Mouse (Mus musculus) macrophage (primary cell): Measurements from ENCODE around the gene Trim41. TPM values are rescaled to one million over a fixed set of nuclear protein-coding genes. Genes with fewer than 3 reads are reported as not detected.
"Not testable (repeated sequence)": the region's sequence is repeated elsewhere in the genome, so short reads cannot be mapped to it uniquely, and the experiment has no call there.

ENCODE experiments used
- H3K27ac ChIP-seq: fragments of 350-480 bp; formaldehyde crosslinking; 2 replicates; pipeline ENCODE4 v1.9.0; 2021
- H3K36me3 ChIP-seq: fragments of 350-480 bp; formaldehyde crosslinking; 2 replicates; pipeline ENCODE4 v1.9.0; 2021; ENCODE audit errors: inconsistent target
- H3K4me3 ChIP-seq: fragments of 350-480 bp; formaldehyde crosslinking; 2 replicates; pipeline ENCODE4 v1.9.0; 2021; ENCODE audit errors: inconsistent target
- H3K79me2 ChIP-seq: fragments of 350-480 bp; formaldehyde crosslinking; 2 replicates; pipeline ENCODE4 v1.9.0; 2021; ENCODE audit errors: inconsistent target
- whole genome bisulfite sequencing: methylation state at CpG from one replicate; pipeline ENCODE4 v1.1.7; 2026; ENCODE audit warnings: inconsistent platforms; ENCODE audit not compliant: missing documents; 5-methylcytosine and 5-hydroxymethylcytosine counted together
- polyA plus RNA-seq: library from polyadenylated mRNA; stranded (reverse); fragments of 250-400 nt; gene quantifications from 3 replicates; pipeline ENCODE4 v1.2.4, GENCODE M21; 2018; ENCODE audit warnings: inconsistent platforms

Trim41 gene
- polyA plus RNA-seq, 1 experiment from 2014 or later = 47.2 TPM

DNA sequence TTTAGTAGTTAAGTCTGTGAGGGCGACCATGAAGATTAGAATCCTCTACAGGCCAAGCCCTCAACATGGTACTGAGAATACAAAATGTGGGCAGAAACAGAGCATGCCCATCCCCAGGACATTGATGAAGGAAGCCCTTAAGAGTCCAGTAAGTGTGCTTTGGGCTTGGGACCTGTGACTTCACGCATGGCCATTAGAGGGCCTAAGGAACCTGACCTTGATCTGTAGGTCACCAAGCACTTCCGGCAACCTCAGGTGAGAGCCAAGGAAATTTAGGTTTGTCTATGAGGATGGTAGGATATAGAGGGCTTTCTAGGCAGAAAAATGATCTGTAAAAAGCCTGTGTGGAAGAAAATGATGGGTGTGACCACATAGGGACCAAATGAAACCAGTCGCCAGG is 20.9 kb downstream of the Trim41 start:
- WGBS = 96% methylated on average over 4 of the region's 4 CpGs

DNA sequence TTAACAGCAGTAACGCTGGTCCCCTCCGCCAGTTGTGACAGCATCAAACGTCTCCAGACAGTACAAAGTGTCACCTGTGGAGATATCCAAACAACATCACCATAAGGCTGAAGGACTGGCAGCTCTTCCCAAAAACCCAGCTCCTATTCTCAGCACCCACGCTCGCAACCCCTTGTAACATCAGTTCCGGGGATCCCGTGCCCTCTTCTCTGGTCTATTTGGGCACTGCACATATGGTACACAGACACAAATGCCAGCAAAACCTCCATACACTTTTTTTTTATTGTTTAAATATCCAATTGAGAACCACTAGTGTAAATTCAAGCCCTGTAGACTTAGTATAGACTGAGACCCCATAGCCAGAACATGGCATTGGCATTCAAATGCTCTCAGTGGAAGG is 21.9 kb downstream of the Trim41 start:
- Histone ChIP-seq H3K36me3 (no peaks in the 10 kb centered on the region), H3K4me3 (no peak overlapping the region), H3K79me2 (peaks cover 16% of the 10 kb centered on the region), H3K27ac (no peak overlapping the region)
- 95% methylated on average over 7 of the region's 7 CpGs for WGBS

More for the DNA sequence above, 20.9 kb downstream of the Trim41 start:
- no peaks in the 10 kb centered on the region for H3K36me3 ChIP-seq
- H3K27ac ChIP-seq = no peak overlapping the region
- no peak overlapping the region for H3K4me3 ChIP-seq
- H3K79me2 ChIP-seq = peaks cover 27% of the 10 kb centered on the region

DNA sequence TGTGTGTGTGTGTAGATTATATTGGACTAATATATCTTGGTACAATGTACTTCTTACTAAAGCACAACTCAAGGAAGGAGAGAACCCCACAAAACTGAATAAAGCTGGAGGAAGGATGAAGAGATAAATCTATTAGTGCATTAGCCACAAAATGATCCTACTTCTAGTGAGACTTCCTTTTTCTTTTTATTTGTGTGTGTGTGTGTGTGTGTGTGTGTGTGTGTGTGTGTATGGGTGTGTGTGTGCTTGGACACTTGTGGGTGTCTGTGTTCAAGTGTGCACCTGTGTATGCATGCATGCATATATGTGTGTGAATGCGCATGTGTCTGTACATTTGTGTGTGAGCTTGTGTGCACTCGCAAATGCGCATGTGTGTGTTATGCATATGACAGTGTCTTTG is 24.0 kb downstream of the Trim41 start:
- Histone ChIP-seq H3K36me3 (no peaks in the 10 kb centered on the region), H3K27ac (no peak overlapping the region), H3K4me3 (no peak overlapping the region), H3K79me2 (peaks cover 6% of the 10 kb centered on the region; the same call in 1 of the 2 replicates)
- WGBS = 97% methylated on average over 3 of the region's 3 CpGs

DNA sequence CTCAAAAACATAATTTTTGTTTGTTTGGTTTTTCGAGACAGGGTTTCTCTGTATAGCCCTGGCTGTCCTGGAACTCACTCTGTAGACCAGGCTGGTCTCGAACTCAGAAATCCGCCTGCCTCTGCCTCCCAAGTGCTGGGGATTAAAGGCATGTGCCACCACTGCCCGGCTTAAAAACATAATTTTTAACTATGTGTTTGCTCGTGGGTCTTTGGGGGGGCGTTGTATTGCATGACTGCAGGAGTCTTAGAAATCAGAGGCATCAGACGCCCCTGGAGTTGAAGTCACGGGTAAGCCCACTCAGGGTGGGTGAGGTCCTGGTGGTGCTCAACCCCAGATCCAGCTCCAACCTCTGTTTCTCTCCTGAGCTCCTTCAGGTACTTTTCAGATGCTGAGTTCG is 25.3 kb downstream of the Trim41 start:
- not testable (repeated sequence) for H3K36me3 ChIP-seq, H3K4me3 ChIP-seq, H3K27ac ChIP-seq, H3K79me2 ChIP-seq
- 91% methylated on average over 9 of the region's 9 CpGs for WGBS

DNA sequence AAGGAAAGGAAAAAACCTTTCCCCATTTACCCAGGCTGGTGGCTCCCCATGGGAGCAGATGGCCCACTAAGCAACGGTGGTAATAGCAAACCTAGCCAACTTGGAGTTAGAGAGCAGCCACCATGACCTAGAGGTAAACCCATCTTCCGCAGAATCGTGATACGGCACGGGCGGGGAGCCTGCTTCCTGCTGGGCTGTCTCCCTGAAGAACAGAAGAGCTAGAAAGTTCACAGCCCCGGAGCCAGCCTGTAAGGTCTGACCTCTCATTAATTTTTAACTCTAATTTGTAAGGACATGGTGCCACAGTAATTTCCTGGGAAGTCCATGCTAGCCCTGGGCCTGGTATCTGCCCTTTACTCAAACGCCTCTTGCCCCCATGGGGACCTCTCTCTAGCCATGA is 26.2 kb downstream of the Trim41 start:
- Histone ChIP-seq H3K27ac (no peak overlapping the region), H3K36me3 (no peaks in the 10 kb centered on the region), H3K79me2 (no peaks in the 10 kb centered on the region), H3K4me3 (no peak overlapping the region)
- 87% methylated on average over 8 of the region's 8 CpGs for WGBS

DNA sequence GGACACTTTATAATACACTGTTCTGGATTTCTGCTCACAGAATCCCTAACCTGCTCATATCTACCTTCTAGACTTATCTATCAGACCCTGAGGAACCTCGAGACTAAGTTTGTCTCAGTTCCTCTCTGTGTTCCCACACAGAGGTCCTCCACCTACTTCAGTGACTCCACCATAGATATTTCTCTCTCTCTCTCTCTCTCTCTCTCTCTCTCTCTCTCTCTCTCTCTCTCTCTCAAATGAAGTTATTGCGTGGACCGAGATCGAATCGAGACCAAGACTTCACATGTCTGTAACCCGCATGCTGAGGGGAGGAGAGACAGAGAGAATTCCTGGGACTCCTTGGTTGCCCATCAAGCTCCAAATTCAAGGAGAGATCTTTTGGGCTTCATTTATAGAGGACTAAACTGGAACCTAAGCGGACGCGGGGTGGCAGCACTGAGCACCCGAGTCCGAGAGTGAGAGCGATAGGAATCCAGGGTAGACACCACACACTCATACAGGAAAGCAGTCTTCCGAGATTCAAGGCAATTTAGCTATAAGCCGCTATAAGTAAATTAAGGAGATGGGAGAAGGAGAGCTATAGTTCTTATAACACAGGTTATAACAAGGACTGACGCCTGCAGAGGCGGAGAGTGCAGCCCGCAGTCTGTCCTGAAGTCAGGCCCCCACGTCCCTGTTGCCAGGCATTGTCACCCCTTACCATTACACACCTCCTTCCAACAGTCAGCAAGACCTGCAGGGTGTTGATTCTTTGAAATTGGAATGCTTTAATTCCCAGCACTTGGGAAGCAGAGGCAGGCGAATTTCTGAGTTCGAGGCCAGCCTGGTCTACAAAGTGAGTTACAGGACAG is 27.0 kb downstream of the Trim41 start:
- Histone ChIP-seq H3K4me3 (no peak overlapping the region), H3K79me2 (no peaks in the 10 kb centered on the region), H3K27ac (no peak overlapping the region), H3K36me3 (no peaks in the 10 kb centered on the region)
- 23% methylated on average over 18 of the region's 20 CpGs for WGBS

DNA sequence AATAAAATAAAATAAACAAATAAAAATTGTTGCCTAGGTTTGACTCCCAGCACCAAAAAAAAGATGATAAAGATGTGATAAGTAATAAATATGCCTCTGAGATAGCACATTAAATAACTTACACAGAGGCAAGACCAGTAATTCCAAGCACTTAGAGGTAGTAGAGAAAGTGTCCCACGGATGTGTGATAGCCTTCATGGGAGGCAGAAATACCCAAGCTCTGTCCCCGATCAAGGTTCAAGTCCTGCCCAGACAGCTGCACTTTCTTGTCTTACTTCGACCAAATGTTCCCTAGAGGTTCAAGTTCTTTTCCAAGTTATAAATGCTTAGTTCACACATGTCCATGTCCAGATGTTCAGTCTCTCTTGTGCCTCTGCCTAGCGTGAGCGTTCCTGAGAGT is 27.9 kb downstream of the Trim41 start:
- Histone ChIP-seq H3K4me3 (no peak overlapping the region), H3K27ac (peak overlapping the region; percentile 78; the same call in 1 of the 2 replicates)
- WGBS = 93% methylated on average over 5 of the region's 5 CpGs

DNA sequence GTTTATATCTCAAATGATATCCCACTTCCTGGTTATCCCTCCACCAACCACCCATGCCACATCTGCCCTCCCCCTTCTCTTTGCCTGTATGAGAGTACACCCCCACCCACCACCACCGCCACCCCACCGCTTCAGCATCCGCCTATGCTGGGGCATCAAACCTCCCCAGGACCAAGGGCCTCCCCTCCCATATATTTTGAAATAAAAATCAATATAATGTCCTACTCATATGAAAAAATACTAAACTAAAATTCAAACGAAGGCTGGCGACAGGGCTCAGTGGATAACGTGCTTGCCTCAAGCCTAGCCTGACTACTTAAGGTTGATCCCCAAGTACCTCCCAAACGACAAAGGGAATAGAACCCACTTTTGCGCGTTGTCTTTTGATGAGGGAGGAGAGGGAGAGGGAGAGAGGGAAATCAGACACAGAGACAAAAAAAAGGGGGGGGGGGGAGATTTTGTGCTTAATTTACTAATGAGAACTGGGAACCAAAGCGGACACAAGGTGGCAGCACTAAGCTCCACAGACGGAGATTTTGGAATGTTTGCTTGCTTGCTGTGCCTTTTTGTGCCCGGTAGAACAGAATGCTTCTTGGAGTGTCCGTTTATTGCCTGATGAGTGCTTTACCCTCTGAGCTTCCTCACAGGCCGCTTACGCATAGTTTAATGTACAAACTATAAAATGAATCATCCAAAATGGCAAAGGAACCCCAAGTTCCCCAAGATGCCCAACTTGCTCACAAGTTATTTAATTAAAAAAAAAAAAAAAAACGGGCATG is 28.7 kb downstream of the Trim41 start:
- WGBS = 2% methylated on average over 15 of the region's 16 CpGs
- Histone ChIP-seq H3K4me3 (peak overlapping the region; percentile 29), H3K36me3 (no peaks in the 10 kb centered on the region), H3K27ac (peak overlapping the region; percentile 78), H3K79me2 (no peaks in the 10 kb centered on the region)

More for the DNA sequence above, 27.9 kb downstream of the Trim41 start:
- Histone ChIP-seq H3K36me3 (no peaks in the 10 kb centered on the region), H3K79me2 (no peaks in the 10 kb centered on the region)

DNA sequence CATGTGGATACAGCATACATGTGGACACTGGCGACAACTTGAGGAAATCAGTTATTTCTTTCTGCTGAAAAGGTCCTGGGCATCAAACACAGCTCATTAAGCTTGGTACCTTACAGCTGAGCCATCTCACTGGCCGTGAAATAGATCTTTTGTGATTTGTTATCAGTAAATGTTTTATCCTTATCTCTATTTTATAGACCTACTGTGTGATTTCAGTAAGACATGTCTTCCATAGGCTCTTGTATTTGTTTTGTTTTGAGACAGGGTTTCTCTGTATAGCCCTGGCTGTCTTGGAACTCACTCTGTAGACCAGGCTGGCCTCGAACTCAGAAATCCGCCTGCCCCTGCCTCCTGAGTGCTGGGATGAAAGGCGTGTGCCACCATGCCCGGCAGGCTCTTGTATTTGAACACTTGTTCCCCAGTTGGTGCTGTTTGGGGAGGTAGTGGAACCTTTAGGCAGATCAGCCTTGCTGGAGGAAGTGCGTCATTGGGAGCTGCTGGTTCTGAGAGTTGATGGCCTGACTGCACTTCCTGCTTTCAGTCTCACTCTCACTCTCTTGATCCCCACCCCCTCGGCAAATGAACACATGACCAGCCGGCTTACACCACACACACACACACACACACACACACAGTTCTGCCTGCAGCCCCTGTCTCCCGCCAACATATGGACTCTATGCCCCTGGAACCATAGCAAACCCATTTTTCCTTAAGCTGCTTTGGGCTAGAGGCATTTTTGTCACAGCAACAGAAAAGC is 29.5 kb downstream of the Trim41 start:
- Histone ChIP-seq H3K4me3 (peak overlapping the region; percentile 29), H3K79me2 (no peaks in the 10 kb centered on the region), H3K27ac (peak overlapping the region; percentile 78), H3K36me3 (no peaks in the 10 kb centered on the region)
- WGBS = 30% methylated on average over 10 of the region's 10 CpGs

DNA sequence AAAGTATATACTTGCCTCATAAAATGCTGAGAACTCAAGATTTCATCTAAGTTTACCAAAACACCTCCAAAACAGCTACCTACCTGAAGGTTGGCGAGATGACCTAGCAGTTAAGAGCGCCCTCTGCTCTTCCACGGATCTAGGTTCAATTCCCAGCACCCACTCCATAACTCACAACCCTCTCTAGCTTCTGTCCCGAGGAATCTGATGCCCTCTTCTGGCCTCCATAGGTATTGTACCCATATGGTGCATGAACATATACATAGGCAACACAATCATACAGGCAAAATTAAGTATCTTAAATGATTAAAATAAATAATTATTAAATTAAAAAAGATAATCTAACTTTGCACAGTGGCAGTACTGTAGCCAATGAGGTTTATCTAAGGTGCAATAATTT is 34.9 kb downstream of the Trim41 start:
- Histone ChIP-seq H3K36me3 (no peaks in the 10 kb centered on the region), H3K79me2 (no peaks in the 10 kb centered on the region), H3K27ac (no peak overlapping the region), H3K4me3 (no peak overlapping the region)
- 90% methylated on average over 4 of the region's 4 CpGs for WGBS

DNA sequence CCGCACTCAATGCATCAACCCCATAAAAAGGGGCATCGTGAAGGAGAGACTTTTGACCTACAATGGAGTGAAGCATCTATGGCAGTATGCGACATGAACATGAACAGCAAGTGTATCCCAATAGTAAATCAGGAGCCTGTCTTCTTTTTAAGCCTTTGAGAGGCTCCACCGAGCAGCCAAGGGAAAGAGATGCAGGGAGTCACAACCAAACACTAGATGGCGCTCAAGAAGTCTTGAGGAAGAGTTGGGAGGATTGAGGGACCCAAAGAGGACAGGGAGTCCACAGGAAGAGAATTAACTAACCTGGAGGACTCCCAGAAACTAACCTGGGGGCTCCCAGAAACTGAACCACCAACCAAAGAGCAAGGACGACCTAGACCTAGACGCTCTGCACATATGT is 37.7 kb downstream of the Trim41 start:
- Histone ChIP-seq H3K36me3 (no peaks in the 10 kb centered on the region), H3K79me2 (no peaks in the 10 kb centered on the region), H3K27ac (no peak overlapping the region), H3K4me3 (no peak overlapping the region)
- WGBS = 44% methylated on average over 7 of the region's 7 CpGs

DNA sequence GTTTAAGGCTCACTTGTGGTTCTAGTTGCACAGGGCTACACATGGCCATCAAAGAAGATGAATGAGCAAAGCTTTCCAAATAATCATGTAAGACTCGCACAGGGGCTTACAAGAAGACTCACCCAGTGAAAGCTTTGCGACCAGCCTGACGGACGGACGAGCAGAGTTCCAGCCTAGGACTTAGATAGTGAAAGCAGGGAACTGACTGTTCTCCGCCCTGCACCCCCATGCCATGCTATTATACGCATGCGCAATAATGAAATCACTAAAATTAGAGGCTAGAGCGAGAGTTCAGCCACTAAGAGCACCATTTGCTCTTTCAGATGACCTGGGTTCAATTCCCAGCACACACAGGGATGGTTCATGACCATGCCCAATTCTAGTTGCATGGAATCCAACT is 39.9 kb downstream of the Trim41 start:
- H3K79me2 ChIP-seq = no peaks in the 10 kb centered on the region
- WGBS = 94% methylated on average over 9 of the region's 9 CpGs
- H3K36me3 ChIP-seq = no peaks in the 10 kb centered on the region
- H3K27ac ChIP-seq = no peak overlapping the region
- no peak overlapping the region for H3K4me3 ChIP-seq

DNA sequence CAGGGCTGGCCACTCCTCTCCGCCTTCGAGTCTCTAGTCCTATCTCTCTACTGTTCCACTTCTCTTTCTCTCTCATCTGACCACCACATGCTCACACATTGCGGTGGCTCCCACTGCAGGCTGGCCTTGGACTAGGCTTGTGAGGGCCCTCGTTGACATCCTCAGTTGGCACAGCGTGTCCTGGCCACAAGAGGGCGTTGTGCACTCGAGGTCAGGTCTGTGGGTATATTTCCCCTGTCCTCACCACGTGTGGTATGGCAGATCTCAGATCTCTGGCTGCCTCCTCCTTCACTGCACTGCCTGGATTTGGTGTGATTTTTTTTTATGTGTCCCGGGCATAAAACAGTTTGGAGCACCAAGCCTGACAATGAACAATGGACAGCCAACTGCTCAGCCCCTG is 40.5 kb downstream of the Trim41 start:
- no peaks in the 10 kb centered on the region for H3K79me2 ChIP-seq
- no peak overlapping the region for H3K4me3 ChIP-seq
- 32% methylated on average over 9 of the region's 9 CpGs for WGBS
- H3K27ac ChIP-seq = no peak overlapping the region
- no peaks in the 10 kb centered on the region for H3K36me3 ChIP-seq

DNA sequence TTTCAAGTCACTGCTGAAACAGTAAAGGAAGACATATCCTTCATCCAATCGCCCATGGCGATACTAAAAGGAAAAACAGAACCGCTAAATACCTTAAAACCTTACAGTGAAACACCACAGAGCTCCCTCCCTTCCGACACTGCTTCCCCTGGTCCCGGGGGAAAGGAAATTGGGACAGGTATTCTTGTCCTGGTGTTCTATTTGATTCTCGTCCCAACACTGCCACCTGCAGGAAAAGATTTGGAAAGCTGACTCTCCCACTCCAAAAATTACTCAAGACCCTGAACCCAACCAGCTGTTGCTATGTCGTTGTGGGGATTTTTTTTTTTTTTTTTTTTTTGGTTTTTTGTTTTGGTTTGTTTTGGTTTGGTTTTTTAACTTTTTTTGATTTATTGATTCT is 41.7 kb downstream of the Trim41 start:
- WGBS = 10% methylated on average over 7 of the region's 7 CpGs

More for the DNA sequence above, 41.7 kb downstream of the Trim41 start:
- Histone ChIP-seq H3K79me2 (no peaks in the 10 kb centered on the region), H3K36me3 (no peaks in the 10 kb centered on the region), H3K4me3 (no peak overlapping the region), H3K27ac (no peak overlapping the region)
